Mouse (Mus musculus): Measurements from ENCODE around the gene Atg2a. TPM values are rescaled to one million over a fixed set of nuclear protein-coding genes. Genes with fewer than 3 reads are reported as not detected.
A peak's percentile ranks its signal among the peaks of the same experiment; 100 is the strongest.
"Not testable (repeated sequence)": the region's sequence is repeated elsewhere in the genome, so short reads cannot be mapped to it uniquely, and the experiment has no call there.

Gene Atg2a
- polyA plus RNA-seq, 1 experiment from 2014 or later = 13.6 TPM

- not testable (repeated sequence) for H3K27me3 ChIP-seq; ATAC-seq (ENCODE audit: low FRiP score, low read depth); H3K4me1 ChIP-seq; H3K4me3 ChIP-seq; H3K27ac ChIP-seq (replicated peaks); H3K4me2 ChIP-seq (replicated peaks); H3K9ac ChIP-seq (replicated peaks); H3K9me3 ChIP-seq
- peaks cover 66% of the 10 kb centered on the region for H3K36me3 ChIP-seq
- 93% methylated on average over 5 of the region's 6 CpGs for WGBS
Measured at GRCm38 (mm10) chr19:6290720-6291116, 49.2 kb downstream of the Atg2a start.

- Histone ChIP-seq H3K9me3 (no peaks in the 10 kb centered on the region), H3K27me3 (no peaks in the 10 kb centered on the region), H3K4me3 (no peak overlapping the region), H3K9ac (replicated peaks) (no peak overlapping the region), H3K4me2 (replicated peaks) (no peak overlapping the region), H3K4me1 (0 out of 2 replicates have a peak, but pooled peaks cover 4% of the 10 kb centered on the region), H3K36me3 (peaks cover 66% of the 10 kb centered on the region), H3K27ac (replicated peaks) (no peak overlapping the region)
- WGBS = 83% methylated on average over 10 of the region's 10 CpGs
- ATAC-seq (ENCODE audit: low FRiP score, low read depth) = no peak
Measured at GRCm38 (mm10) chr19:6291117-6291781, 49.8 kb downstream of the Atg2a start.

- ATAC-seq (ENCODE audit: low FRiP score, low read depth) = no peak
- H3K4me1 ChIP-seq = 0 out of 2 replicates have a peak, but pooled peaks cover 4% of the 10 kb centered on the region
- H3K36me3 ChIP-seq = peaks cover 65% of the 10 kb centered on the region
- 92% methylated on average over 5 of the region's 5 CpGs for WGBS
- no peaks in the 10 kb centered on the region for H3K27me3 ChIP-seq
- H3K4me3 ChIP-seq = no peak overlapping the region
- H3K9me3 ChIP-seq = no peaks in the 10 kb centered on the region
- H3K9ac ChIP-seq (replicated peaks) = no peak overlapping the region
- H3K4me2 ChIP-seq (replicated peaks) = no peak overlapping the region
- no peak overlapping the region for H3K27ac ChIP-seq (replicated peaks)
Measured at GRCm38 (mm10) chr19:6292262-6292661, 50.8 kb downstream of the Atg2a start.

- no peaks in the 10 kb centered on the region for H3K27me3 ChIP-seq
- H3K9me3 ChIP-seq = no peaks in the 10 kb centered on the region
- no peak overlapping the region for H3K4me3 ChIP-seq
- WGBS = 96% methylated on average over 17 of the region's 17 CpGs
- H3K4me2 ChIP-seq (replicated peaks) = no peak overlapping the region
- ATAC-seq (ENCODE audit: low FRiP score, low read depth) = no peak
- H3K4me1 ChIP-seq = no peaks in the 10 kb centered on the region
- peaks cover 80% of the 10 kb centered on the region for H3K36me3 ChIP-seq
- H3K27ac ChIP-seq (replicated peaks) = no peak overlapping the region
- no peak overlapping the region for H3K9ac ChIP-seq (replicated peaks)
Measured at GRCm38 (mm10) chr19:6294301-6294700, 52.8 kb downstream of the Atg2a start.

- WGBS = 92% methylated on average over 5 of the region's 5 CpGs
- no peaks in the 10 kb centered on the region for H3K27me3 ChIP-seq
Measured at GRCm38 (mm10) chr19:6296551-6297210, 55.2 kb downstream of the Atg2a start.

GRCm38 (mm10) chr19:6297641-6298040, 56.2 kb downstream of the Atg2a start:
- ATAC-seq (ENCODE audit: low FRiP score, low read depth) = no peak
- Histone ChIP-seq H3K4me3 (no peak overlapping the region), H3K27me3 (no peaks in the 10 kb centered on the region), H3K4me1 (no peaks in the 10 kb centered on the region), H3K4me2 (replicated peaks) (no peak overlapping the region), H3K9ac (replicated peaks) (no peak overlapping the region), H3K27ac (replicated peaks) (no peak overlapping the region), H3K36me3 (peaks cover 79% of the 10 kb centered on the region), H3K9me3 (no peaks in the 10 kb centered on the region)
- 91% methylated on average over 9 of the region's 9 CpGs for WGBS

More at GRCm38 (mm10) chr19:6296551-6297210, 55.2 kb downstream of the Atg2a start:
- H3K9me3 ChIP-seq = no peaks in the 10 kb centered on the region
- H3K9ac ChIP-seq (replicated peaks) = no peak overlapping the region
- no peak overlapping the region for H3K4me3 ChIP-seq
- no peak for ATAC-seq (ENCODE audit: low FRiP score, low read depth)
- no peak overlapping the region for H3K4me2 ChIP-seq (replicated peaks)
- no peak overlapping the region for H3K27ac ChIP-seq (replicated peaks)
- no peaks in the 10 kb centered on the region for H3K4me1 ChIP-seq
- H3K36me3 ChIP-seq = peaks cover 82% of the 10 kb centered on the region

- no peak overlapping the region for H3K4me2 ChIP-seq (replicated peaks)
- H3K9ac ChIP-seq (replicated peaks) = no peak overlapping the region
- peaks cover 70% of the 10 kb centered on the region for H3K36me3 ChIP-seq
- WGBS = 87% methylated on average over 4 of the region's 4 CpGs
- H3K27me3 ChIP-seq = no peaks in the 10 kb centered on the region
- no peaks in the 10 kb centered on the region for H3K4me1 ChIP-seq
- H3K9me3 ChIP-seq = no peaks in the 10 kb centered on the region
- no peak overlapping the region for H3K27ac ChIP-seq (replicated peaks)
- no peak overlapping the region for H3K4me3 ChIP-seq
- no peak for ATAC-seq (ENCODE audit: low FRiP score, low read depth)
Measured at GRCm38 (mm10) chr19:6299003-6299402, 57.5 kb downstream of the Atg2a start.

GRCm38 (mm10) chr19:6299450-6300267, 58.2 kb downstream of the Atg2a start:
- H3K4me2 ChIP-seq (replicated peaks) = no peak overlapping the region
- ATAC-seq (ENCODE audit: low FRiP score, low read depth) = no peak
- H3K4me3 ChIP-seq = no peak overlapping the region
- no peak overlapping the region for H3K27ac ChIP-seq (replicated peaks)
- H3K36me3 ChIP-seq = peaks cover 63% of the 10 kb centered on the region
- 85% methylated on average over 7 of the region's 7 CpGs for WGBS
- H3K27me3 ChIP-seq = no peaks in the 10 kb centered on the region
- no peaks in the 10 kb centered on the region for H3K4me1 ChIP-seq
- H3K9ac ChIP-seq (replicated peaks) = no peak overlapping the region
- no peaks in the 10 kb centered on the region for H3K9me3 ChIP-seq

- Histone ChIP-seq H3K4me1 (no peaks in the 10 kb centered on the region), H3K27ac (replicated peaks) (0 out of 2 replicates have a peak overlapping the region, but pooled peaks have one; percentile 35), H3K36me3 (peaks cover 55% of the 10 kb centered on the region), H3K4me3 (no peak overlapping the region), H3K27me3 (no peaks in the 10 kb centered on the region), H3K9ac (replicated peaks) (no peak overlapping the region; the same call in 1 of the 2 replicates), H3K9me3 (no peaks in the 10 kb centered on the region), H3K4me2 (replicated peaks) (no peak overlapping the region)
- 73% methylated on average over 7 of the region's 7 CpGs for WGBS
- no peak for ATAC-seq (ENCODE audit: low FRiP score, low read depth)
Measured at GRCm38 (mm10) chr19:6300402-6300841, 59.0 kb downstream of the Atg2a start.

GRCm38 (mm10) chr19:6302114-6302513, 60.6 kb downstream of the Atg2a start:
- Histone ChIP-seq H3K4me1 (peaks cover 7% of the 10 kb centered on the region; the same call in 1 of the 2 replicates), H3K4me3 (no peak overlapping the region), H3K36me3 (peaks cover 39% of the 10 kb centered on the region), H3K9me3 (no peaks in the 10 kb centered on the region), H3K27ac (replicated peaks) (no peak overlapping the region), H3K9ac (replicated peaks) (no peak overlapping the region), H3K4me2 (replicated peaks) (no peak overlapping the region), H3K27me3 (0 out of 2 replicates have a peak, but pooled peaks cover under 1% of the 10 kb centered on the region)
- 95% methylated on average over 5 of the region's 5 CpGs for WGBS
- no peak for ATAC-seq (ENCODE audit: low FRiP score, low read depth)

GRCm38 (mm10) chr19:6302522-6302921, 61.1 kb downstream of the Atg2a start:
- no peak overlapping the region for H3K4me2 ChIP-seq (replicated peaks)
- WGBS = 54% methylated on average over 4 of the region's 4 CpGs
- H3K4me1 ChIP-seq = peaks cover 7% of the 10 kb centered on the region; the same call in 1 of the 2 replicates
- 0 out of 2 replicates have a peak, but pooled peaks cover 5% of the 10 kb centered on the region for H3K27me3 ChIP-seq
- no peak overlapping the region for H3K4me3 ChIP-seq
- H3K9me3 ChIP-seq = no peaks in the 10 kb centered on the region
- H3K36me3 ChIP-seq = peaks cover 35% of the 10 kb centered on the region
- H3K9ac ChIP-seq (replicated peaks) = no peak overlapping the region
- no peak for ATAC-seq (ENCODE audit: low FRiP score, low read depth)
- no peak overlapping the region for H3K27ac ChIP-seq (replicated peaks)

GRCm38 (mm10) chr19:6303831-6304230, 62.4 kb downstream of the Atg2a start:
- H3K9me3 ChIP-seq = no peaks in the 10 kb centered on the region
- no peak overlapping the region for H3K4me3 ChIP-seq
- peaks cover 22% of the 10 kb centered on the region for H3K36me3 ChIP-seq
- 0 out of 2 replicates have a peak, but pooled peaks cover 10% of the 10 kb centered on the region for H3K27me3 ChIP-seq
- H3K4me1 ChIP-seq = peaks cover 7% of the 10 kb centered on the region; the same call in 1 of the 2 replicates
- ATAC-seq (ENCODE audit: low FRiP score, low read depth) = no peak
- WGBS = 84% methylated on average over 6 of the region's 6 CpGs
- H3K9ac ChIP-seq (replicated peaks) = no peak overlapping the region
- H3K27ac ChIP-seq (replicated peaks) = no peak overlapping the region
- no peak overlapping the region for H3K4me2 ChIP-seq (replicated peaks)

Data from midbrain, embryonic 12.5 days (tissue).